Mouse (Mus musculus) layer of hippocampus, adult 9-11 months (tissue): ENCODE results near the gene Olfr32.
"Not testable (repeated sequence)": the region's sequence is repeated elsewhere in the genome, so short reads cannot be mapped to it uniquely, and the experiment has no call there.

Experiments
- DNase-seq: peaks from one replicate; pipeline ENCODE4 v3.0.0; 2022

The Olfr32 gene

GRCm38 (mm10) chr2:90142196-90142595 is at the start of gene Olfr32:
TSS of gene Olfr32 (minus strand) at chr2:90142296.
- no peak for DNase-seq

DNA sequence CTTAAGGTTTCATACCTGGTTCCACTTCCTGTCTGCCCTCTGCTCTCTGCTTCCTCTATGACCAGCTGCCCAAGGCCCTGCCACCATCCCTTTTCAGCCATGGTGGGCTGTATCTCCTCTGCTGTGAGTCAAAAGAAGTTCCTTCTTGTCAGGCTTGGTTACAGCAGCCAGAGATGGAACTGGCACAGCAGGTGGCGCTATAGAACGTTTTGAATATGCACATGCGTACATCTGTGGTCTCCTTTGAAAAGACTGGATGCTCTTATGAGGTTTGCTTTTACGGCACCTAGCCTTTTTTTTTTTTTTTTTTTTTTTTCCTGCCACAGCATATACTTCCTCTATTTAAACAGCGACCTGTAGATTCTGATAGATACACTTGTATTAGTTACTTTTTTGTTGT is 45.0 kb upstream of the Olfr32 start:
- not testable (repeated sequence) for DNase-seq

DNA sequence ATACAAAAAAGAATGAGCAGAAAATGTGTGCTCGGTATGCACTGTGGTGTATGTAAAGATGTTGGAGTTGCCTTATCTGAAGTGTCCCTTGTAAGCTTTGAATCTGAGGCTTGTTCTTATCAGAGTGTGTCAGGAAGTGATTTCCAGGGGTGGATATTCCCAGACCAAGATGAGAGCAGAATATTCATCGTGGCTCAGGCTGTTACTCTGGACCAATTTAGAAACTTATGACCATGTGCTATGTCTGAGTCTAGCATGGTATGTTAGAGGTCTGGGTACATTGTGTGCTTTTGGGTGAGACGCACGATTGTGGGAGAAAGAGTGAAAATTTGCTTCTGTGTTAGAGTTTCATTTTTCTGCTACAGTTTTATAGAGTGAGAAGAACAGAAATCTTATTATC is 44.0 kb upstream of the Olfr32 start:
- DNase-seq: not testable (repeated sequence)

DNA sequence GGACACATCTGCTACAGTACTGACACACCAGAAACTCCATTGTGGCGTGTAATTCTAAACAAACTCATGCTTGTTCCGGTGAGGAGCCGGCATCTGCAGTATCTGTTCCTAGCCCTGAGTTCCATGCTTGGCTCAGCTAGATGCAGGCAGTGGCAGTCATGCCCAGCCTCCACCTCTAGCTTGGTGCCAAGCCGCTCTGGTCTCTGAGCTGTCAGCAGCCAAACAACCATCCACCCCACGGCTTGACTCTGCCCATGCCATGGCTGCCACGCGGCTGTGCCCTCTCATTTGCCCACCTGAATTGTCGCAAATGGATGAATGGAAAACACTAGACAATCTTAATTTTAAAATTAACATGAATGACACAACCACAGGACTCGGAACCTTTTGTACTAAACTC is 11.8 kb upstream of the Olfr32 start:
- DNase-seq: no peak

GRCm38 (mm10) chr2:90152991-90153390 is 10.9 kb upstream of the Olfr32 start, which contains the start of gene Olfr1270:
TSS of gene Olfr1270 (minus strand) at chr2:90153091.
- DNase-seq: no peak

DNA sequence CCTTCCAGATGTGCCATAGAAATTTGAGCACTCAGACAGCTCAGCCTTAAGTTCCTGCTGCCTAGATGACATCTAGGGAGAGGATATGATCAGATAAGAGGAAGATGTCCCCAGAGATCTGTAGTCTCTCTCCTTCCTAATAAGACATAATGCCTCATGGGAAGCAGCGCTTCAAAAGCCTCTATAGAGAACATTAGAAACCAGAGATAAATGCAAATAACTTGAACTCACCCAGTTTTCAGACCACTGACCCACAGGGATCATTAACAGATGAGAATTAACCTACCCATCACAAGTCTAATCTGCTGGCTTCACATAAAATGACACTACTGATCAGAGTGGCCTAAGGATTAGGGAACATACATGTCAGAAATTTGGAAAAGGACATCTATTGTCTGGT is 20.8 kb downstream of the Olfr32 start, which contains the start of gene Olfr1269:
Olfr1269 (minus strand) TSS at position 101 of the 400 bp plus-strand sequence.
- DNase-seq: no peak
